Mouse (Mus musculus): Measurements from ENCODE around the gene Poln. TPM values are rescaled to one million over a fixed set of nuclear protein-coding genes. Genes with fewer than 3 reads are reported as not detected.

Gene Poln
- polyA plus RNA-seq, 1 experiment, result 0.11 TPM

DNA sequence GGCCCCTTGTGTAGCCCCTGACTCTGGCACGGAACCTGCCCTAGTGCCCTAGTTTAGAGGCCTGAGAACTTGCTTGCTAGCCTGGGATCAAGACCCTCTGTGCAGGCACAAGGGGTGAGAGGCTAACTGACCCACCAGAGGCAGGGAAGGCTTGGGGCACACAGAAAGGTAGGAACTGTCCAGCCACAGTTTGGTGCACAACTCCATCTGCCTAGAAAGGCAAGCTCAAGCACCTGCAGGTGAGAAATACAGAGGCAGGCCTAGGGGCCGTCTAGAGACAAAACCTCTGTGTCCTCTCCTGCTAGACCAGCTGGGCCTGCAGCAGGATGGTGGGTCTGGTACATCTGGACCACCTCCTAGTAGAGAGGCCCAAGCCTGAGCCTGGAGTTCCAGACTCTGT is 4.8 kb upstream of the Poln start:
- Histone ChIP-seq H3K27me3 (ENCODE audit: control insufficient read depth, insufficient read depth, insufficient read length) (no peaks in the 10 kb centered on the region), H3K79me2 (ENCODE audit: control insufficient read depth, insufficient read depth) (peaks cover 2% of the 10 kb centered on the region), H3ac (ENCODE audit: control insufficient read depth, insufficient read length, low read depth) (no peak overlapping the region), H3K36me3 (ENCODE audit: control insufficient read depth, insufficient read depth) (no peaks in the 10 kb centered on the region), H3K4me3 (ENCODE audit: insufficient read depth, poor library complexity, severe bottlenecking) (no peak overlapping the region), H3K79me3 (ENCODE audit: low read depth) (no peaks in the 10 kb centered on the region)
- TF ChIP-seq FOSL1 (IDR thresholded peaks at IDR 0.05; ENCODE audit: insufficient read depth, low read length, poor library complexity, severe bottlenecking) (no peak), CEBPB (IDR thresholded peaks at IDR 0.05; ENCODE audit: low read depth) (no peak), MYOD1 (IDR thresholded peaks at IDR 0.05; ENCODE audit: control insufficient read depth, insufficient read length, low read depth) (no peak), USF1 (IDR thresholded peaks at IDR 0.05; ENCODE audit: low read depth) (no peak), MYOG (IDR thresholded peaks at IDR 0.05; ENCODE audit: control insufficient read depth, extremely low read depth, insufficient read length) (no peak), MAX (IDR thresholded peaks at IDR 0.05) (no peak), CTCF (IDR thresholded peaks at IDR 0.05; ENCODE audit: control insufficient read depth, insufficient read depth, insufficient read length) (no peak)

DNA sequence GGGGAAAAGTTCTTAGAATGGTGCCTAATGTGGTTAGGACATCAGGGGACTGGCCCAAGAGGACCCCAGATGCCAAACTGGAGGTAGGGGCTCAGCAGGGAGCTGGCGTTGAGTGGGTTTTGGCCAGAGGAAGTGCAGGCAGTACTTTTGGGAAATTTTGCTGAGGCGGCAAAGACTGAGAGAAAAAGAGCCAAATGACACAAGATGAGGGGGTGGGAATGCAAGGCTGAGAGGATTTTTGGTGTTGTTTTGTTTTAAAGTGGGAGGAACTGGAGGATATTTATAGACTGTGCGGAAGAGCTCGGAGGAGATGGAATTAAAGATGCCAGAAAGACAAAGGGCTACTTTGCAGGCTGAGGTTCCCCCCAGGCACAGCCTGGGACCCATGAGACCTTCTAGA is 1.5 kb upstream of the Poln start:
- H3K36me3 ChIP-seq (ENCODE audit: control insufficient read depth, insufficient read depth), result peaks cover 15% of the 10 kb centered on the region
- no peak overlapping the region for H3ac ChIP-seq (ENCODE audit: control insufficient read depth, insufficient read length, low read depth)
- H3K4me3 ChIP-seq (ENCODE audit: insufficient read depth, poor library complexity, severe bottlenecking), result no peak overlapping the region
- H3K27me3 ChIP-seq (ENCODE audit: control insufficient read depth, insufficient read depth, insufficient read length), result no peaks in the 10 kb centered on the region
- TF ChIP-seq CEBPB (IDR thresholded peaks at IDR 0.05; ENCODE audit: low read depth), result no peak
- TF ChIP-seq MYOD1 (IDR thresholded peaks at IDR 0.05; ENCODE audit: control insufficient read depth, insufficient read length, low read depth), result no peak
- no peak for TF ChIP-seq MYOG (IDR thresholded peaks at IDR 0.05; ENCODE audit: control insufficient read depth, extremely low read depth, insufficient read length)
- TF ChIP-seq MAX (IDR thresholded peaks at IDR 0.05), result no peak
- TF ChIP-seq FOSL1 (IDR thresholded peaks at IDR 0.05; ENCODE audit: insufficient read depth, low read length, poor library complexity, severe bottlenecking), result no peak
- no peak for TF ChIP-seq USF1 (IDR thresholded peaks at IDR 0.05; ENCODE audit: low read depth)
- TF ChIP-seq CTCF (IDR thresholded peaks at IDR 0.05; ENCODE audit: control insufficient read depth, insufficient read depth, insufficient read length), result no peak
- H3K79me3 ChIP-seq (ENCODE audit: low read depth), result peaks cover 23% of the 10 kb centered on the region
- peaks cover 35% of the 10 kb centered on the region for H3K79me2 ChIP-seq (ENCODE audit: control insufficient read depth, insufficient read depth)

DNA sequence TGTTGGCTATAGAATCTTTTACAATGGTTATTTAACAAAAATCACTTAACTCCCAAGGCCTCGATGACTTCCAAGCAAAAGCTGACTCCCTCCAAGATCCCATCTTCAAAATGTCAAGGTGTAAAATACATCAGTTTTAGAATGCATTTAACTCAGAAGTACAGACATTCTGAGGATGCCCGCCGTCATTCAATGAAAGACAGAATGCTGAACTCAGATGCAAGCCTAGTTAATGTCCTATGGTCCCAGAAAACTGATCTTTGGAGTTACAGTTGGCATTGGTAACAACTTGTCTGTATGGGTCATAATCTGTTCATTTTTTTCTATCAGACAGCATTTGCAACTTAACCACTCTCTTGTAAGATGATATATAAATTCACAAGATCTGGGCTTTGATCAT is 706 bp upstream of the Poln start:
- Histone ChIP-seq H3K79me3 (ENCODE audit: low read depth) (peaks cover 28% of the 10 kb centered on the region), H3K27me3 (ENCODE audit: control insufficient read depth, insufficient read depth, insufficient read length) (no peaks in the 10 kb centered on the region), H3K36me3 (ENCODE audit: control insufficient read depth, insufficient read depth) (peaks cover 22% of the 10 kb centered on the region), H3K79me2 (ENCODE audit: control insufficient read depth, insufficient read depth) (peaks cover 43% of the 10 kb centered on the region), H3K4me3 (ENCODE audit: insufficient read depth, poor library complexity, severe bottlenecking) (no peak overlapping the region), H3ac (ENCODE audit: control insufficient read depth, insufficient read length, low read depth) (no peak overlapping the region)
- no peak for TF ChIP-seq USF1 (IDR thresholded peaks at IDR 0.05; ENCODE audit: low read depth)
- no peak for TF ChIP-seq MAX (IDR thresholded peaks at IDR 0.05)
- TF ChIP-seq CTCF (IDR thresholded peaks at IDR 0.05; ENCODE audit: control insufficient read depth, insufficient read depth, insufficient read length), result no peak
- no peak for TF ChIP-seq MYOD1 (IDR thresholded peaks at IDR 0.05; ENCODE audit: control insufficient read depth, insufficient read length, low read depth)
- TF ChIP-seq MYOG (IDR thresholded peaks at IDR 0.05; ENCODE audit: control insufficient read depth, extremely low read depth, insufficient read length), result no peak
- no peak for TF ChIP-seq CEBPB (IDR thresholded peaks at IDR 0.05; ENCODE audit: low read depth)
- TF ChIP-seq FOSL1 (IDR thresholded peaks at IDR 0.05; ENCODE audit: insufficient read depth, low read length, poor library complexity, severe bottlenecking), result no peak

DNA sequence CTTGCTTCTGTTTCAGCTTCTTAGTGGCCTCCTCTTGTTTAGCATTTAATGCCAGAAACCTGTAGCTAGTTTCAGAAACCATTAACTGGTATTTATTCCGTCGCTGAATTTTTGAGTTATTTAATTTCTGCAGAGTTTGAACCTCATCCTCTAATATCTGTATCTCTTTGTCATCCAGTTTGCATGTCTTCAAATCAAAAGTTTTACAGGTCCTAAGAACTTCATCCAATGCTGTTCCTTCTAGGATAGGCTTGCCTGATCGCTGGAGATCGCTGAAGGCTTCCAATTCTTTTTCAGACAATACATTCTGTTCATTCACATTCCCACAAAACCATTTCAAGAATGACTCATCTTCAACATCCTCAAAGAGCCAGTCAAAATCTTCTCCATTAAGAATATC is 1.4 kb downstream of the Poln start:
- H3K4me3 ChIP-seq (ENCODE audit: insufficient read depth, poor library complexity, severe bottlenecking), result no peak overlapping the region
- no peaks in the 10 kb centered on the region for H3K27me3 ChIP-seq (ENCODE audit: control insufficient read depth, insufficient read depth, insufficient read length)
- TF ChIP-seq CTCF (IDR thresholded peaks at IDR 0.05; ENCODE audit: control insufficient read depth, insufficient read depth, insufficient read length) (no peak), CEBPB (IDR thresholded peaks at IDR 0.05; ENCODE audit: low read depth) (no peak), FOSL1 (IDR thresholded peaks at IDR 0.05; ENCODE audit: insufficient read depth, low read length, poor library complexity, severe bottlenecking) (no peak), USF1 (IDR thresholded peaks at IDR 0.05; ENCODE audit: low read depth) (no peak), MYOD1 (IDR thresholded peaks at IDR 0.05; ENCODE audit: control insufficient read depth, insufficient read length, low read depth) (no peak), MAX (IDR thresholded peaks at IDR 0.05) (no peak)
- H3ac ChIP-seq (ENCODE audit: control insufficient read depth, insufficient read length, low read depth), result no peak overlapping the region
- H3K36me3 ChIP-seq (ENCODE audit: control insufficient read depth, insufficient read depth), result peaks cover 43% of the 10 kb centered on the region
- peaks cover 61% of the 10 kb centered on the region for H3K79me2 ChIP-seq (ENCODE audit: control insufficient read depth, insufficient read depth)
- H3K79me3 ChIP-seq (ENCODE audit: low read depth), result peaks cover 30% of the 10 kb centered on the region

DNA sequence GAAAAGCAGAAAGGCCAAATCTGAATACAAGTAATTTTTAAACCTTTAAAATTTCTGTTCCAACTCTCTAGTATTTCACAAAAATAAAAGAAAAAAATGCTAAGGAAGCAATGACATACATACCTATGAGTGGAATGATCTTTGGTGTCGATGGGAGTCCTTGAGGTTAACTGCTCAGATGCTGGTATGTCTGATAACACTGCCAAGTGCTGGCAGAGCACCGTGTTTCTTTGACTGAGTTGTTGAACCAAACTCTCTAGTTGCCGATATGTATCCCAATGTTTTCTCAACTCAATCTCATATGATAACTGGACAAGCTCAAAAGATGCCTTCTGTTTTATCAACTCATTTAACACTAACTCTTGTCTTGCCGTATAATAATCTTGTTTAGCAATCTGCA is 3.5 kb downstream of the Poln start:
- H3K36me3 ChIP-seq (ENCODE audit: control insufficient read depth, insufficient read depth), result peaks cover 64% of the 10 kb centered on the region
- no peak for TF ChIP-seq CTCF (IDR thresholded peaks at IDR 0.05; ENCODE audit: control insufficient read depth, insufficient read depth, insufficient read length)
- TF ChIP-seq CEBPB (IDR thresholded peaks at IDR 0.05; ENCODE audit: low read depth), result no peak
- TF ChIP-seq MAX (IDR thresholded peaks at IDR 0.05), result no peak
- TF ChIP-seq USF1 (IDR thresholded peaks at IDR 0.05; ENCODE audit: low read depth), result no peak
- no peak for TF ChIP-seq MYOD1 (IDR thresholded peaks at IDR 0.05; ENCODE audit: control insufficient read depth, insufficient read length, low read depth)
- no peak for TF ChIP-seq MYOG (IDR thresholded peaks at IDR 0.05; ENCODE audit: control insufficient read depth, extremely low read depth, insufficient read length)
- no peak for TF ChIP-seq FOSL1 (IDR thresholded peaks at IDR 0.05; ENCODE audit: insufficient read depth, low read length, poor library complexity, severe bottlenecking)
- H3K4me3 ChIP-seq (ENCODE audit: insufficient read depth, poor library complexity, severe bottlenecking), result no peak overlapping the region

GRCm38 (mm10) chr5:34148476-34148875 is 20.8 kb downstream of the Poln start:
- peaks cover 6% of the 10 kb centered on the region for H3K36me3 ChIP-seq (ENCODE audit: control insufficient read depth, insufficient read depth)
- H3K27me3 ChIP-seq (ENCODE audit: control insufficient read depth, insufficient read depth, insufficient read length), result no peaks in the 10 kb centered on the region
- TF ChIP-seq MYOD1 (IDR thresholded peaks at IDR 0.05; ENCODE audit: control insufficient read depth, insufficient read length, low read depth) (no peak), FOSL1 (IDR thresholded peaks at IDR 0.05; ENCODE audit: insufficient read depth, low read length, poor library complexity, severe bottlenecking) (no peak), USF1 (IDR thresholded peaks at IDR 0.05; ENCODE audit: low read depth) (no peak), CTCF (IDR thresholded peaks at IDR 0.05; ENCODE audit: control insufficient read depth, insufficient read depth, insufficient read length) (no peak), CEBPB (IDR thresholded peaks at IDR 0.05; ENCODE audit: low read depth) (no peak), MYOG (IDR thresholded peaks at IDR 0.05; ENCODE audit: control insufficient read depth, extremely low read depth, insufficient read length) (no peak), MAX (IDR thresholded peaks at IDR 0.05) (no peak)
- H3K79me3 ChIP-seq (ENCODE audit: low read depth), result no peaks in the 10 kb centered on the region
- no peak overlapping the region for H3K4me3 ChIP-seq (ENCODE audit: insufficient read depth, poor library complexity, severe bottlenecking)
- no peak overlapping the region for H3ac ChIP-seq (ENCODE audit: control insufficient read depth, insufficient read length, low read depth)
- no peaks in the 10 kb centered on the region for H3K79me2 ChIP-seq (ENCODE audit: control insufficient read depth, insufficient read depth)

More for the DNA sequence above, 3.5 kb downstream of the Poln start:
- Histone ChIP-seq H3K79me2 (ENCODE audit: control insufficient read depth, insufficient read depth) (peaks cover 77% of the 10 kb centered on the region), H3K79me3 (ENCODE audit: low read depth) (peaks cover 39% of the 10 kb centered on the region), H3ac (ENCODE audit: control insufficient read depth, insufficient read length, low read depth) (no peak overlapping the region), H3K27me3 (ENCODE audit: control insufficient read depth, insufficient read depth, insufficient read length) (no peaks in the 10 kb centered on the region)
